In the genomic region with DNA sequence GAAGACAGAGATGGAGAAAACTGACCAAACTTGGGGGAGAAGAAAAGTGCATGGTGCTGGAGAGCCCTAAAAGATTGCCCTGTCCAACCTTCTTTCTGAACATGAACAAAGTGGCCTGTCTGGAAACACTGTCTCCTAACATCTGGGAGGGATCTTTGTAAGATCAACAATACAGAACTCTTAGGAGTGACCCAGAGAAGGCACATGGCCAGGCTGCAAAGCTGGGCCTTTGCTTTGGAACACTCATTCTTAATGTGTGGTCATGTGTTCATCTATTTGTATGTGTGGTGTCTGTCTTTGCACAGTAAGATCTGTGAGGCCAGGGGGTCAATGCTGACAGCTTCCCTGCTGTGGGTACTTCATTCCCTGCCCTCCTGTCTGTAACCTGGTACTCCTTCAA, we compare ENCODE assay signal across 19 mouse cellular contexts. TPM values are rescaled to one million over a fixed set of nuclear protein-coding genes. Genes with fewer than 3 reads are reported as not detected.
DNase-seq lines count a peak whose midpoint lies in the region; ATAC-seq and TF ChIP-seq lines count a peak whose summit lies in the region.
"Had no signal": no experiment of that assay in that cellular context is flagged by ENCODE, and none has a peak within 500 bp of the region (broad histone marks: within the 10 kb centered on the region; RNA-seq: fewer than 3 reads in every experiment).

No protein-coding gene starts in this region.

- no peaks in the 10 kb centered on the region for H3K36me3 ChIP-seq in lung, embryonic 14.5 days (ENCODE audit: insufficient read depth)
- no peaks in the 10 kb centered on the region for H3K36me3 ChIP-seq in stomach, embryonic 16.5 days (ENCODE audit: control insufficient read depth, insufficient read depth, low read length)
- H3K36me3 ChIP-seq in stomach, postnatal 0 days (ENCODE audit: control insufficient read depth, insufficient read depth, low read length) = no peaks in the 10 kb centered on the region
- H3K36me3 ChIP-seq: embryonic facial prominence, embryonic 12.5 days; forebrain, embryonic 12.5 days; heart, embryonic 12.5 days had no signal

- no peak overlapping the region for H3K4me3 ChIP-seq in lung, embryonic 14.5 days (ENCODE audit: low read depth, low read length)
- no peak overlapping the region for H3K4me3 ChIP-seq in stomach, embryonic 16.5 days (replicated peaks; ENCODE audit: low read length)
- no peak overlapping the region for H3K4me3 ChIP-seq in stomach, postnatal 0 days (ENCODE audit: low read depth, low read length)
- H3K4me3 ChIP-seq: embryonic facial prominence, embryonic 12.5 days; forebrain, embryonic 12.5 days; heart, embryonic 12.5 days had no signal

- no peak for ATAC-seq in lung, embryonic 14.5 days (ENCODE audit: insufficient read depth)
- ATAC-seq in stomach, embryonic 16.5 days (ENCODE audit: insufficient read depth, low FRiP score) = peak; percentile 42; the same call in 1 of the 2 replicates
- ATAC-seq in stomach, postnatal 0 days (ENCODE audit: low FRiP score, low TSS enrichment) = no peak; the same call in 1 of the 2 replicates
- ATAC-seq: activated CD4-positive, CD25-positive, alpha-beta regulatory T cell, adult 4 months; forebrain, embryonic 16.5 days; Patski had no signal

- TF ChIP-seq EP300 in stomach, postnatal 0 days (optimal IDR thresholded peaks at IDR 0.05) = no peak

- TF ChIP-seq CTCF in lung, embryonic 14.5 days (IDR thresholded peaks at IDR 0.05; ENCODE audit: low read depth) = no peak
- TF ChIP-seq CTCF in stomach, postnatal 0 days (IDR thresholded peaks at IDR 0.05; ENCODE audit: low read depth) = no peak

- H3K4me1 ChIP-seq in lung, embryonic 14.5 days (ENCODE audit: insufficient read depth) = peaks cover 27% of the 10 kb centered on the region; the same call in 1 of the 2 replicates
- H3K4me1 ChIP-seq in stomach, embryonic 16.5 days (ENCODE audit: control insufficient read depth, insufficient read depth, low read length) = peaks cover 6% of the 10 kb centered on the region; the same call in 1 of the 2 replicates
- H3K4me1 ChIP-seq in stomach, postnatal 0 days (replicated peaks; ENCODE audit: control insufficient read depth, insufficient read depth) = no peaks in the 10 kb centered on the region
- H3K4me1 ChIP-seq: embryonic facial prominence, embryonic 12.5 days; forebrain, embryonic 12.5 days; heart, embryonic 12.5 days had no signal

- H3K9ac ChIP-seq in lung, embryonic 14.5 days = no peak overlapping the region
- no peak overlapping the region for H3K9ac ChIP-seq in stomach, embryonic 16.5 days (ENCODE audit: low read length)
- no peak overlapping the region for H3K9ac ChIP-seq in stomach, postnatal 0 days (ENCODE audit: low read length)
- H3K9ac ChIP-seq: embryonic facial prominence, embryonic 12.5 days; forebrain, embryonic 12.5 days; heart, embryonic 12.5 days had no signal

- no peaks in the 10 kb centered on the region for H3K9me3 ChIP-seq in lung, embryonic 14.5 days (ENCODE audit: low read depth, low read length)
- no peaks in the 10 kb centered on the region for H3K9me3 ChIP-seq in stomach, embryonic 16.5 days (replicated peaks; ENCODE audit: control insufficient read depth, low read length)
- no peaks in the 10 kb centered on the region for H3K9me3 ChIP-seq in stomach, postnatal 0 days (ENCODE audit: control insufficient read depth, low read length)
- H3K9me3 ChIP-seq: embryonic facial prominence, embryonic 12.5 days; forebrain, embryonic 12.5 days; heart, embryonic 12.5 days had no signal

- no peaks in the 10 kb centered on the region for H3K27me3 ChIP-seq in lung, embryonic 14.5 days (ENCODE audit: insufficient read depth, low read length)
- no peaks in the 10 kb centered on the region for H3K27me3 ChIP-seq in stomach, embryonic 16.5 days (ENCODE audit: control insufficient read depth, insufficient read depth, low read length)
- no peaks in the 10 kb centered on the region for H3K27me3 ChIP-seq in stomach, postnatal 0 days (ENCODE audit: control insufficient read depth, insufficient read depth, low read length)
- H3K27me3 ChIP-seq: embryonic facial prominence, embryonic 12.5 days; forebrain, embryonic 12.5 days; Patski had no signal

- DNase-seq in lung, embryonic 14.5 days = peak; percentile 61
- DNase-seq in lung, postnatal 25 days (ENCODE audit: low spot score) = no peak
- no peak for DNase-seq in stomach, postnatal 0 days (ENCODE audit: low spot score)
- DNase-seq in lung, postnatal 10 days = peak; percentile 53
- no peak for DNase-seq in layer of hippocampus, postnatal 14 days (ENCODE audit: low spot score in 2 of 2)
- DNase-seq: adrenal gland, postnatal 14 days; cerebellum, adult 11-12 months; cerebellum, adult 9-10 months; cerebellum, postnatal 25 days; gastrocnemius, postnatal 14 days; heart, postnatal 36 days had no signal

- H3K27ac ChIP-seq in lung, embryonic 14.5 days (ENCODE audit: low read depth) = no peak overlapping the region
- H3K27ac ChIP-seq in stomach, embryonic 16.5 days (ENCODE audit: low read length) = 0 out of 2 replicates have a peak overlapping the region, but pooled peaks have one; percentile 42
- H3K27ac ChIP-seq in stomach, postnatal 0 days (replicated peaks) = no peak overlapping the region
- H3K27ac ChIP-seq: embryonic facial prominence, embryonic 12.5 days; forebrain, embryonic 12.5 days had no signal

- H3K4me2 ChIP-seq in lung, embryonic 14.5 days = no peak overlapping the region
- no peak overlapping the region for H3K4me2 ChIP-seq in stomach, embryonic 16.5 days (ENCODE audit: low read depth, low read length)
- no peak overlapping the region for H3K4me2 ChIP-seq in stomach, postnatal 0 days (replicated peaks; ENCODE audit: low read depth)
- H3K4me2 ChIP-seq: embryonic facial prominence, embryonic 12.5 days; forebrain, embryonic 12.5 days; heart, embryonic 12.5 days had no signal

RNA-seq across cellular contexts. Expression of a gene that starts 16.9 kb away (rescaled TPM):
- polyA plus RNA-seq in lung, embryonic 14.5 days (2014; fragmentation: Nextera tagmentation; extraction: Ambion mirVana) = 4.6 and 4.7 TPM in 2 replicates
- 0.97 and 1.2 TPM in 2 replicates for polyA plus RNA-seq in stomach, embryonic 16.5 days (2015; fragmentation: Nextera tagmentation; extraction: Ambion mirVana)
- 0.59 and 0.61 TPM in 2 replicates for polyA plus RNA-seq in stomach, postnatal 0 days (2015; fragmentation: Nextera tagmentation; extraction: Ambion mirVana)
- 1 to 10 TPM; 1.1 TPM for total RNA-seq in layer of hippocampus, postnatal 14 days (2021)
- total RNA-seq: CH12.LX had no signal
- polyA plus RNA-seq: activated CD4-positive, CD25-positive, alpha-beta regulatory T cell, adult 4 months had no signal

Comparison
In these comparisons a context has a peak if more than half of its experiments do, and no peak if none do; other contexts are left out.
1. DNase-seq: peak in lung, embryonic 14.5 days (single experiment) and lung, postnatal 10 days (single experiment); none in lung, postnatal 25 days (single experiment), stomach, postnatal 0 days (single experiment) and layer of hippocampus, postnatal 14 days (0 of 2).